Mouse (Mus musculus) MEL (cell line): ENCODE results near the gene Asnsd1. TPM values are rescaled to one million over a fixed set of nuclear protein-coding genes. Genes with fewer than 3 reads are reported as not detected.
A peak's percentile ranks its signal among the peaks of the same experiment; 100 is the strongest.

Source experiments
- CHD1 ChIP-seq: IDR thresholded peaks from 2 replicates; pipeline ENCODE4 v1.6.1; 2012; ENCODE audit warnings: low read depth, mild to moderate bottlenecking, inconsistent platforms, low read length, improper control_type of control experiment
- CHD2 ChIP-seq: IDR thresholded peaks from 2 replicates; pipeline ENCODE4 v1.6.1; 2011; ENCODE audit warnings: low read length, improper control_type of control experiment
- E2F4 ChIP-seq: IDR thresholded peaks from 2 replicates; pipeline ENCODE4 v1.6.1; 2011; ENCODE audit warnings: low read depth, low read length, improper control_type of control experiment, borderline replicate concordance
- GATA1 ChIP-seq: IDR thresholded peaks from 2 replicates; pipeline ENCODE4 v1.6.1; 2011; ENCODE audit warnings: low read depth, low read length, improper control_type of control experiment
- HCFC1 ChIP-seq: IDR thresholded peaks from 2 replicates; pipeline ENCODE4 v1.6.1; 2012; ENCODE audit warnings: low read depth, mild to moderate bottlenecking, inconsistent platforms, low read length, improper control_type of control experiment, moderate library complexity
- JUND ChIP-seq: IDR thresholded peaks from 2 replicates; pipeline ENCODE4 v1.6.1; 2011; ENCODE audit warnings: low read depth, mild to moderate bottlenecking, improper control_type of control experiment, low read length
- KAT2A ChIP-seq: conservative IDR thresholded peaks from 2 replicates; pipeline ENCODE4 v1.6.1; 2012; ENCODE audit warnings: low read depth, low read length, improper control_type of control experiment, inconsistent platforms
- MAX ChIP-seq: IDR thresholded peaks from 2 replicates; pipeline ENCODE4 v1.6.1; 2011; ENCODE audit warnings: low read length, improper control_type of control experiment
- MEF2A ChIP-seq: IDR thresholded peaks from 2 replicates; pipeline ENCODE4 v1.6.1; 2014; ENCODE audit warnings: low read depth, mild to moderate bottlenecking, inconsistent platforms, low read length, improper control_type of control experiment; ENCODE audit not compliant: poor library complexity, insufficient replicate concordance, severe bottlenecking; ENCODE audit errors: extremely low read depth
- MYC ChIP-seq: IDR thresholded peaks from 2 replicates; pipeline ENCODE4 v1.6.1; 2011; ENCODE audit warnings: low read depth, mild to moderate bottlenecking, low read length, improper control_type of control experiment, moderate library complexity
- NRF1 ChIP-seq: IDR thresholded peaks from 2 replicates; pipeline ENCODE4 v1.6.1; 2014; ENCODE audit warnings: low read depth, mild to moderate bottlenecking, inconsistent platforms, low read length, improper control_type of control experiment, moderate library complexity; ENCODE audit not compliant: poor library complexity, insufficient read depth, severe bottlenecking
- SMC3 ChIP-seq: IDR thresholded peaks from 2 replicates; pipeline ENCODE4 v1.6.1; 2011; ENCODE audit warnings: low read depth, low read length, improper control_type of control experiment
- TAL1 ChIP-seq: IDR thresholded peaks from 2 replicates; pipeline ENCODE4 v1.6.1; 2012; ENCODE audit warnings: mild to moderate bottlenecking, inconsistent platforms, low read length, moderate library complexity, mixed read lengths
- USF2 ChIP-seq, 2 experiments: IDR thresholded peaks; 2 replicates each; pipeline ENCODE4 v1.6.1; 2011 to 2012; ENCODE audit warnings: improper control_type of control experiment in 2 of 2, low read length in 2 of 2, borderline replicate concordance in 1 of 2, inconsistent platforms in 1 of 2, low read depth in 1 of 2, mild to moderate bottlenecking in 1 of 2; ENCODE audit not compliant: insufficient read depth in 1 of 2
- ZC3H11A ChIP-seq: IDR thresholded peaks from 2 replicates; pipeline ENCODE4 v1.6.1; 2012; ENCODE audit warnings: low read depth, mild to moderate bottlenecking, inconsistent platforms, low read length, improper control_type of control experiment
- polyA plus RNA-seq, 2 experiments: library from polyadenylated mRNA; stranded (reverse) in 1 of 2; unstranded in 1 of 2; fragments of >175 nt in 1 of 2; fragments of >200 nt in 1 of 2; gene quantifications; 2 replicates each; pipeline versions ENCODE4 v1.2.1 to v1.2.4; 2012; ENCODE audit warnings: low replicate concordance in 2 of 2, low read depth in 1 of 2; ENCODE audit not compliant: insufficient read length in 2 of 2, insufficient read depth in 1 of 2, missing spikeins in 1 of 2
- total RNA-seq: library from RNA; depleted of rRNA; stranded (reverse); fragments of 300-350 nt; gene quantifications from 2 replicates; pipeline ENCODE4 v1.2.3, GENCODE M21; 2012; rRNA removed

Gene Asnsd1
- total and polyA plus RNA-seq, 3 experiments: 62.2 to 79.7 TPM; not detected in 1

DNA sequence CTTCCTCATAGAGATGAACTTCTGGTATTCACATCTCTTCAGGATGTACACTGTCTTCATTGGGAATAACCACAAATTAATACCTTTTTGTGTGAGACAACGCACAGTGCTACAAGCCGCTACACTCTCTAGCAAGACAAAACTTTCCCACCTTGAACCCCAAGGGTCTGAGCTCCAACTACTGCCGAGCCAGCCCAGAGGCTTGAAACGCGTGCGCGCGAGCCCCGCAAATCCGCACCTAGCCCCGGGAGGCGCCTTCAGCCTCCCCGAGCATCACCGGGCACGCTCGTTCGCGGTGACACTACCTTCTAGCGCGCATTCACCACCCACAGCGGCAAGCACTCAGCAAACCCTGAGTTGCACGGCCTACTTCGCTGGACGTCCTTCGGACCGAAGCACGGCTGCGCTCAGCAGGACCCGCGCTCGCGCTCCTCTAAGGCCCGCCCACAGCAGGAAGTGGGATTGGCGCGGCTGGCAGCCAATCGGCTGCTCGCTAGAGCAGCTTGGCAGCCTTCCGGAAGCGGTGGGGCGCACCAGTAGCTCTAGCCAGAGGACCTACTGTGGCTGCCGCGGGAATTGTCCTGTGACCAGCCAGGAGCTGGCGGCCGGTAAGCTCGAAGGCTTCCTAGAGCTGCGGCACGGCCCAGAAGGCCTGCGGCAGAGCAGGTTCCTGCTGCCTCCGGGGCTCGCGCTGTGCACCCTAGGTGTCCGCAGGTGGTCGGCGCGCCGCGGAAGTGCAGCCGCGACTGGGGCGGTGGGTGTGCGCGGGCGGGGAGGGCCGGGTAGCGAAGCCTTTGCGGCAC is 55.8 kb downstream of the Asnsd1 start, which contains the start of the genes Pms1, Ormdl1 and Gm28778 (continued):
- TF ChIP-seq USF2 (IDR thresholded peaks at IDR 0.05; ENCODE audit: borderline replicate concordance in 1 of 2, insufficient read depth in 1 of 2, low read depth in 1 of 2, low read length in 2 of 2) (no peak), MYC (no peak), MEF2A (no peak), SMC3 (no peak), KAT2A (no peak; the same call in 1 of the 2 replicates), ZC3H11A (no peak), CHD1 (no peak), TAL1 (no peak), GATA1 (no peak), HCFC1 (peak; percentile 76), NRF1 (peak; percentile 64), MAX (peak; percentile 74), CHD2 (no peak), E2F4 (peak; percentile 80; the same call in 1 of the 2 replicates), JUND (no peak)
- TF ChIP-seq, all 39 proteins: peak for 17

Other genes starting within 250 kb of the Asnsd1 start
- gene 1700019A02Rik, start 165.1 kb downstream of the Asnsd1 start, total RNA-seq: not detected in 2 replicates
- gene 1700019A02Rik, start 165.1 kb downstream of the Asnsd1 start, polyA plus RNA-seq: not detected
- gene Pms1, start 55.7 kb downstream of the Asnsd1 start, total RNA-seq: 13.4 and 13.9 TPM in 2 replicates
- 1 to 10 TPM in 1 of 2 experiments, not detected in 1; 9.5 TPM for gene Pms1, start 55.7 kb downstream of the Asnsd1 start, polyA plus RNA-seq
- gene Ormdl1, start 55.7 kb downstream of the Asnsd1 start, total RNA-seq: 26.0 and 31.0 TPM in 2 replicates
- 100 to 1,000 TPM in 1 of 2 experiments, 10 to 100 TPM in 1; 19.9 to 128 TPM for gene Ormdl1, start 55.7 kb downstream of the Asnsd1 start, polyA plus RNA-seq
- gene Gm28778, start 55.6 kb downstream of the Asnsd1 start, total RNA-seq: not detected in 2 replicates
- 1 to 10 TPM in 1 of 2 experiments, not detected in 1; 2.0 TPM for gene Gm28778, start 55.6 kb downstream of the Asnsd1 start, polyA plus RNA-seq
- gene Osgepl1, start 39.1 kb downstream of the Asnsd1 start, total RNA-seq: 14.1 and 16.0 TPM in 2 replicates
- gene Osgepl1, start 39.1 kb downstream of the Asnsd1 start, polyA plus RNA-seq: 10 to 100 TPM in 1 of 2 experiments, not detected in 1; 14.5 TPM
- not detected in 2 replicates for gene Asdurf, start 133 bp downstream of the Asnsd1 start, total RNA-seq
- not detected for gene Asdurf, start 133 bp downstream of the Asnsd1 start, polyA plus RNA-seq
- gene Gm28551, start 85 bp downstream of the Asnsd1 start, total RNA-seq: not detected in 2 replicates
- gene Gm28551, start 85 bp downstream of the Asnsd1 start, polyA plus RNA-seq: under 1 TPM in 1 of 2 experiments, not detected in 1; 0.46 TPM